Mouse (Mus musculus): Measurements from ENCODE around the gene Ankrd13a. TPM values are rescaled to one million over a fixed set of nuclear protein-coding genes. Genes with fewer than 3 reads are reported as not detected.
A peak's percentile ranks its signal among the peaks of the same experiment; 100 is the strongest.

The Ankrd13a gene
- polyA plus RNA-seq, 1 experiment = 99.2 TPM

GRCm38 (mm10) chr5:114752397-114752796 lies 22.1 kb upstream of the Ankrd13a start:
- 88% methylated on average over 10 of the region's 10 CpGs for WGBS

GRCm38 (mm10) chr5:114753384-114753783 lies 21.1 kb upstream of the Ankrd13a start:
- Histone ChIP-seq H3K27ac (ENCODE audit: control insufficient read depth, insufficient read depth, low read depth, low read length, poor library complexity) (no peak overlapping the region), H3K4me3 (replicated peaks; ENCODE audit: control insufficient read depth, low read depth, low read length) (no peak overlapping the region), H3K4me1 (ENCODE audit: control insufficient read depth, insufficient read depth, low read length) (no peaks in the 10 kb centered on the region)
- TF ChIP-seq CTCF (IDR thresholded peaks at IDR 0.05; ENCODE audit: control insufficient read depth, insufficient read depth, low read length) (no peak), POLR2A (IDR thresholded peaks at IDR 0.05; ENCODE audit: borderline replicate concordance, control insufficient read depth, low read depth, low read length) (no peak)
- WGBS = 96% methylated on average over 12 of the region's 12 CpGs

More at GRCm38 (mm10) chr5:114752397-114752796, 22.1 kb upstream of the Ankrd13a start:
- Histone ChIP-seq H3K4me1 (ENCODE audit: control insufficient read depth, insufficient read depth, low read length) (no peaks in the 10 kb centered on the region), H3K27ac (ENCODE audit: control insufficient read depth, insufficient read depth, low read depth, low read length, poor library complexity) (no peak overlapping the region), H3K4me3 (replicated peaks; ENCODE audit: control insufficient read depth, low read depth, low read length) (no peak overlapping the region)
- TF ChIP-seq CTCF (IDR thresholded peaks at IDR 0.05; ENCODE audit: control insufficient read depth, insufficient read depth, low read length) (no peak), POLR2A (IDR thresholded peaks at IDR 0.05; ENCODE audit: borderline replicate concordance, control insufficient read depth, low read depth, low read length) (no peak)

- no peak for TF ChIP-seq POLR2A (IDR thresholded peaks at IDR 0.05; ENCODE audit: borderline replicate concordance, control insufficient read depth, low read depth, low read length)
- TF ChIP-seq CTCF (IDR thresholded peaks at IDR 0.05; ENCODE audit: control insufficient read depth, insufficient read depth, low read length) = no peak
- H3K4me1 ChIP-seq (ENCODE audit: control insufficient read depth, insufficient read depth, low read length) = no peaks in the 10 kb centered on the region
- H3K27ac ChIP-seq (ENCODE audit: control insufficient read depth, insufficient read depth, low read depth, low read length, poor library complexity) = no peak overlapping the region
- WGBS = 84% methylated on average over 5 of the region's 5 CpGs
- no peak overlapping the region for H3K4me3 ChIP-seq (replicated peaks; ENCODE audit: control insufficient read depth, low read depth, low read length)
Observed at GRCm38 (mm10) chr5:114759536-114760090, 14.9 kb upstream of the Ankrd13a start.

- no peak overlapping the region for H3K4me3 ChIP-seq (replicated peaks; ENCODE audit: control insufficient read depth, low read depth, low read length)
- H3K27ac ChIP-seq (ENCODE audit: control insufficient read depth, insufficient read depth, low read depth, low read length, poor library complexity) = no peak overlapping the region
- TF ChIP-seq POLR2A (IDR thresholded peaks at IDR 0.05; ENCODE audit: borderline replicate concordance, control insufficient read depth, low read depth, low read length) = no peak
- TF ChIP-seq CTCF (IDR thresholded peaks at IDR 0.05; ENCODE audit: control insufficient read depth, insufficient read depth, low read length) = no peak
- 87% methylated on average over 8 of the region's 8 CpGs for WGBS
- H3K4me1 ChIP-seq (ENCODE audit: control insufficient read depth, insufficient read depth, low read length) = no peaks in the 10 kb centered on the region; the same call in 1 of the 2 replicates
Observed at GRCm38 (mm10) chr5:114761980-114762379, 12.5 kb upstream of the Ankrd13a start.

GRCm38 (mm10) chr5:114764812-114765735 lies 9.4 kb upstream of the Ankrd13a start:
- no peak overlapping the region for H3K4me3 ChIP-seq (replicated peaks; ENCODE audit: control insufficient read depth, low read depth, low read length)
- no peak overlapping the region for H3K27ac ChIP-seq (ENCODE audit: control insufficient read depth, insufficient read depth, low read depth, low read length, poor library complexity)
- 83% methylated on average over 18 of the region's 18 CpGs for WGBS
- H3K4me1 ChIP-seq (ENCODE audit: control insufficient read depth, insufficient read depth, low read length) = peaks cover 4% of the 10 kb centered on the region
- TF ChIP-seq POLR2A (IDR thresholded peaks at IDR 0.05; ENCODE audit: borderline replicate concordance, control insufficient read depth, low read depth, low read length) (no peak), CTCF (IDR thresholded peaks at IDR 0.05; ENCODE audit: control insufficient read depth, insufficient read depth, low read length) (peak; percentile 37; the same call in 1 of the 2 replicates)

- no peak overlapping the region for H3K27ac ChIP-seq (ENCODE audit: control insufficient read depth, insufficient read depth, low read depth, low read length, poor library complexity)
- peaks cover 5% of the 10 kb centered on the region for H3K4me1 ChIP-seq (ENCODE audit: control insufficient read depth, insufficient read depth, low read length)
- whole genome bisulfite sequencing = 78% methylated on average over 8 of the region's 8 CpGs
- no peak overlapping the region for H3K4me3 ChIP-seq (replicated peaks; ENCODE audit: control insufficient read depth, low read depth, low read length)
- TF ChIP-seq POLR2A (IDR thresholded peaks at IDR 0.05; ENCODE audit: borderline replicate concordance, control insufficient read depth, low read depth, low read length) (no peak), CTCF (IDR thresholded peaks at IDR 0.05; ENCODE audit: control insufficient read depth, insufficient read depth, low read length) (no peak)
Observed at GRCm38 (mm10) chr5:114766686-114767085, 7.8 kb upstream of the Ankrd13a start.

GRCm38 (mm10) chr5:114767185-114767584 lies 7.3 kb upstream of the Ankrd13a start:
- TF ChIP-seq CTCF (IDR thresholded peaks at IDR 0.05; ENCODE audit: control insufficient read depth, insufficient read depth, low read length) = no peak
- TF ChIP-seq POLR2A (IDR thresholded peaks at IDR 0.05; ENCODE audit: borderline replicate concordance, control insufficient read depth, low read depth, low read length) = no peak
- Histone ChIP-seq H3K4me1 (ENCODE audit: control insufficient read depth, insufficient read depth, low read length) (peaks cover 5% of the 10 kb centered on the region), H3K27ac (ENCODE audit: control insufficient read depth, insufficient read depth, low read depth, low read length, poor library complexity) (no peak overlapping the region), H3K4me3 (replicated peaks; ENCODE audit: control insufficient read depth, low read depth, low read length) (no peak overlapping the region)
- 90% methylated on average over 7 of the region's 7 CpGs for WGBS

- H3K4me1 ChIP-seq (ENCODE audit: control insufficient read depth, insufficient read depth, low read length) = peaks cover 5% of the 10 kb centered on the region
- H3K4me3 ChIP-seq (replicated peaks; ENCODE audit: control insufficient read depth, low read depth, low read length) = peak overlapping the region; percentile 27
- H3K27ac ChIP-seq (ENCODE audit: control insufficient read depth, insufficient read depth, low read depth, low read length, poor library complexity) = peak overlapping the region; percentile 25; the same call in 1 of the 2 replicates
- 52% methylated on average over 8 of the region's 8 CpGs for WGBS
- TF ChIP-seq CTCF (IDR thresholded peaks at IDR 0.05; ENCODE audit: control insufficient read depth, insufficient read depth, low read length) (no peak), POLR2A (IDR thresholded peaks at IDR 0.05; ENCODE audit: borderline replicate concordance, control insufficient read depth, low read depth, low read length) (no peak)
Observed at GRCm38 (mm10) chr5:114769786-114770185, 4.7 kb upstream of the Ankrd13a start.
